Mouse (Mus musculus) heart, embryonic 12.5 days (tissue): ENCODE measurements around the gene Rbpms2. TPM values are rescaled to one million over a fixed set of nuclear protein-coding genes. Genes with fewer than 3 reads are reported as not detected.

Experiments
- ATAC-seq: fragments of 200-750 bp; cut with Nextera tagmentation; 2 replicates; pipeline ENCODE4 v1.8.0; 2017; ENCODE audit warnings: moderate TSS enrichment, moderate library complexity; ENCODE audit not compliant: insufficient number of reproducible peaks, low FRiP score
- H3K27ac ChIP-seq: fragments of 300-500 bp; sonication (generic); 2 replicates; pipeline ENCODE4 v1.5.1; 2016; ENCODE audit warnings: mild to moderate bottlenecking, moderate library complexity; ENCODE audit not compliant: poor library complexity, severe bottlenecking
- H3K27me3 ChIP-seq: fragments of 300-500 bp; sonication (generic); replicated peaks from 2 replicates; pipeline ENCODE4 v1.6.1; 2016; ENCODE audit warnings: mild to moderate bottlenecking, moderate library complexity
- H3K36me3 ChIP-seq: fragments of 300-500 bp; sonication (generic); 2 replicates; pipeline ENCODE4 v1.6.1; 2016; ENCODE audit warnings: mild to moderate bottlenecking, moderate library complexity
- H3K4me1 ChIP-seq: fragments of 300-500 bp; sonication (generic); replicated peaks from 2 replicates; pipeline ENCODE4 v1.6.1; 2016; ENCODE audit warnings: mild to moderate bottlenecking
- H3K4me2 ChIP-seq: fragments of 300-500 bp; sonication (generic); 2 replicates; pipeline ENCODE4 v1.6.1; 2016; ENCODE audit warnings: mild to moderate bottlenecking, moderate library complexity
- H3K4me3 ChIP-seq: fragments of 300-500 bp; sonication (generic); 2 replicates; pipeline ENCODE4 v1.5.1; 2016; ENCODE audit warnings: mild to moderate bottlenecking
- H3K9ac ChIP-seq: fragments of 300-500 bp; sonication (generic); 2 replicates; pipeline ENCODE4 v1.6.1; 2016; ENCODE audit warnings: mild to moderate bottlenecking, moderate library complexity
- H3K9me3 ChIP-seq: fragments of 300-500 bp; sonication (generic); replicated peaks from 2 replicates; pipeline ENCODE4 v1.6.1; 2016; ENCODE audit warnings: mild to moderate bottlenecking, moderate library complexity
- WGBS: fragments of 180-500 bp; shearing (Covaris S2); methylation state at CpG from one replicate; pipeline ENCODE4 v1.1.7; 2016; 5-methylcytosine and 5-hydroxymethylcytosine counted together
- polyA plus RNA-seq: library from polyadenylated mRNA; unstranded; fragments of >200 nt; fragmentation: Nextera tagmentation; extraction: Ambion mirVana; gene quantifications from 2 replicates; pipeline ENCODE4 v1.2.1, GENCODE M21; 2016

Rbpms2 gene
- polyA plus RNA-seq, 1 experiment from 2014 or later: 132 TPM

GRCm38 (mm10) chr9:65598765-65599249 lies 30.6 kb upstream of the Rbpms2 start:
- Histone ChIP-seq H3K4me2 (peak overlapping the region; percentile 35), H3K4me3 (0 out of 2 replicates have a peak overlapping the region, but pooled peaks have one; percentile 23), H3K4me1 (peaks cover 3% of the 10 kb centered on the region; the same call in 1 of the 2 replicates), H3K9ac (no peak overlapping the region), H3K27me3 (no peaks in the 10 kb centered on the region), H3K36me3 (peaks cover 22% of the 10 kb centered on the region), H3K27ac (no peak overlapping the region), H3K9me3 (no peaks in the 10 kb centered on the region)
- WGBS: 40% methylated on average over 7 of the region's 11 CpGs
- no peak for ATAC-seq

GRCm38 (mm10) chr9:65600951-65601350 lies 28.5 kb upstream of the Rbpms2 start:
- Histone ChIP-seq H3K27ac (no peak overlapping the region), H3K4me2 (no peak overlapping the region), H3K4me1 (peaks cover 7% of the 10 kb centered on the region), H3K9ac (no peak overlapping the region), H3K4me3 (no peak overlapping the region), H3K27me3 (no peaks in the 10 kb centered on the region), H3K36me3 (peaks cover under 1% of the 10 kb centered on the region; the same call in 1 of the 2 replicates), H3K9me3 (no peaks in the 10 kb centered on the region)
- WGBS: 54% methylated on average over 2 of the region's 2 CpGs
- no peak for ATAC-seq

GRCm38 (mm10) chr9:65603401-65604102 lies 25.9 kb upstream of the Rbpms2 start:
- H3K4me2 ChIP-seq: no peak overlapping the region
- H3K9me3 ChIP-seq: no peaks in the 10 kb centered on the region
- no peak overlapping the region for H3K9ac ChIP-seq
- ATAC-seq: no peak
- H3K27ac ChIP-seq: no peak overlapping the region
- peaks cover 25% of the 10 kb centered on the region for H3K4me1 ChIP-seq
- 47% methylated on average over 8 of the region's 8 CpGs for WGBS
- no peaks in the 10 kb centered on the region for H3K36me3 ChIP-seq
- H3K27me3 ChIP-seq: no peaks in the 10 kb centered on the region
- no peak overlapping the region for H3K4me3 ChIP-seq

- peak overlapping the region; percentile 58 for H3K4me2 ChIP-seq
- peak overlapping the region; percentile 11; the same call in 1 of the 2 replicates for H3K4me3 ChIP-seq
- no peaks in the 10 kb centered on the region for H3K9me3 ChIP-seq
- H3K27ac ChIP-seq: no peak overlapping the region
- H3K36me3 ChIP-seq: no peaks in the 10 kb centered on the region
- WGBS: 7% methylated on average over 9 of the region's 9 CpGs
- H3K9ac ChIP-seq: 0 out of 2 replicates have a peak overlapping the region, but pooled peaks have one; percentile 31
- peak; percentile 72 for ATAC-seq
- peaks cover 22% of the 10 kb centered on the region for H3K4me1 ChIP-seq
- no peaks in the 10 kb centered on the region for H3K27me3 ChIP-seq
Observed at GRCm38 (mm10) chr9:65605471-65606136, 23.8 kb upstream of the Rbpms2 start.

- 31% methylated on average over 9 of the region's 9 CpGs for WGBS
- H3K9me3 ChIP-seq: no peaks in the 10 kb centered on the region
- H3K9ac ChIP-seq: 0 out of 2 replicates have a peak overlapping the region, but pooled peaks have one; percentile 29
- peaks cover 22% of the 10 kb centered on the region for H3K4me1 ChIP-seq
- H3K4me2 ChIP-seq: no peak overlapping the region
- no peaks in the 10 kb centered on the region for H3K36me3 ChIP-seq
- peak overlapping the region; percentile 51 for H3K27ac ChIP-seq
- ATAC-seq: no peak
- H3K27me3 ChIP-seq: no peaks in the 10 kb centered on the region
- no peak overlapping the region for H3K4me3 ChIP-seq
Observed at GRCm38 (mm10) chr9:65606321-65607109, 22.9 kb upstream of the Rbpms2 start.

GRCm38 (mm10) chr9:65607120-65607519 lies 22.3 kb upstream of the Rbpms2 start:
- no peak overlapping the region for H3K4me2 ChIP-seq
- H3K9ac ChIP-seq: no peak overlapping the region
- H3K27ac ChIP-seq: peak overlapping the region; percentile 51; the same call in 1 of the 2 replicates
- peaks cover 22% of the 10 kb centered on the region for H3K4me1 ChIP-seq
- WGBS: 15% methylated on average over 2 of the region's 2 CpGs
- no peaks in the 10 kb centered on the region for H3K27me3 ChIP-seq
- H3K9me3 ChIP-seq: no peaks in the 10 kb centered on the region
- H3K36me3 ChIP-seq: no peaks in the 10 kb centered on the region
- H3K4me3 ChIP-seq: no peak overlapping the region
- no peak for ATAC-seq

GRCm38 (mm10) chr9:65611969-65612486 lies 17.4 kb upstream of the Rbpms2 start:
- H3K27ac ChIP-seq: no peak overlapping the region; the same call in 1 of the 2 replicates
- no peak for ATAC-seq

GRCm38 (mm10) chr9:65613098-65613497 lies 16.4 kb upstream of the Rbpms2 start:
- Histone ChIP-seq H3K36me3 (no peaks in the 10 kb centered on the region), H3K4me1 (peaks cover 12% of the 10 kb centered on the region), H3K27ac (peak overlapping the region; percentile 77), H3K4me3 (no peak overlapping the region), H3K27me3 (no peaks in the 10 kb centered on the region), H3K9me3 (no peaks in the 10 kb centered on the region), H3K9ac (peak overlapping the region; percentile 27; the same call in 1 of the 2 replicates), H3K4me2 (no peak overlapping the region)
- WGBS: 9% methylated on average over 2 of the region's 2 CpGs
- peak; percentile 84 for ATAC-seq

More at GRCm38 (mm10) chr9:65611969-65612486, 17.4 kb upstream of the Rbpms2 start:
- 78% methylated on average over 5 of the region's 5 CpGs for WGBS
- Histone ChIP-seq H3K9ac (no peak overlapping the region), H3K27me3 (no peaks in the 10 kb centered on the region), H3K36me3 (no peaks in the 10 kb centered on the region), H3K4me3 (no peak overlapping the region), H3K4me1 (peaks cover 18% of the 10 kb centered on the region), H3K9me3 (no peaks in the 10 kb centered on the region), H3K4me2 (no peak overlapping the region)

- Histone ChIP-seq H3K4me2 (no peak overlapping the region), H3K9me3 (no peaks in the 10 kb centered on the region), H3K27me3 (no peaks in the 10 kb centered on the region), H3K27ac (no peak overlapping the region), H3K36me3 (no peaks in the 10 kb centered on the region), H3K9ac (no peak overlapping the region), H3K4me3 (no peak overlapping the region), H3K4me1 (no peaks in the 10 kb centered on the region)
- WGBS: 58% methylated on average over 3 of the region's 3 CpGs
- ATAC-seq: no peak
Observed at GRCm38 (mm10) chr9:65619311-65619710, 10.1 kb upstream of the Rbpms2 start.

GRCm38 (mm10) chr9:65621196-65621595 lies 8.3 kb upstream of the Rbpms2 start:
- H3K27ac ChIP-seq: no peak overlapping the region
- no peaks in the 10 kb centered on the region for H3K27me3 ChIP-seq
- no peak for ATAC-seq
- H3K4me3 ChIP-seq: no peak overlapping the region
- H3K9me3 ChIP-seq: no peaks in the 10 kb centered on the region
- H3K4me1 ChIP-seq: 0 out of 2 replicates have a peak, but pooled peaks cover 5% of the 10 kb centered on the region
- no peak overlapping the region for H3K9ac ChIP-seq
- H3K4me2 ChIP-seq: no peak overlapping the region
- 86% methylated on average over 4 of the region's 4 CpGs for WGBS
- no peaks in the 10 kb centered on the region for H3K36me3 ChIP-seq
